Mouse (Mus musculus) E14TG2a.4 (cell line): ENCODE measurements at regions not wholly inside any gene's neighbourhood (a gene's known extent, or its start where the extent isn't known, plus 50 kb on each side); places are given as distances from the start of the nearest gene placed in this dataset.

Experiments used
- CTCF ChIP-seq: conservative IDR thresholded peaks from 2 replicates; pipeline ENCODE4 v1.5.1; 2014; ENCODE audit warnings: low read length
- NANOG ChIP-seq: IDR thresholded peaks from 2 replicates; pipeline ENCODE4 v1.6.1; 2014; ENCODE audit warnings: borderline replicate concordance, low read length, mixed read lengths
- POU5F1 ChIP-seq: IDR thresholded peaks from 2 replicates; pipeline ENCODE4 v1.6.1; 2014; ENCODE audit warnings: low read length, borderline replicate concordance

- TF ChIP-seq CTCF (no peak), NANOG (no peak), POU5F1 (no peak)
These were observed 80.3 kb upstream of the Zfp648 start for GRCm38 (mm10) chr1:154120693-154121092.
